Mouse (Mus musculus): ENCODE measurements around the gene P3h1. TPM values are rescaled to one million over a fixed set of nuclear protein-coding genes. Genes with fewer than 3 reads are reported as not detected.

Gene P3h1
- 29.1 and 29.6 TPM in 2 replicates for polyA plus RNA-seq (2016; fragmentation: Nextera tagmentation; extraction: Ambion mirVana)

DNA sequence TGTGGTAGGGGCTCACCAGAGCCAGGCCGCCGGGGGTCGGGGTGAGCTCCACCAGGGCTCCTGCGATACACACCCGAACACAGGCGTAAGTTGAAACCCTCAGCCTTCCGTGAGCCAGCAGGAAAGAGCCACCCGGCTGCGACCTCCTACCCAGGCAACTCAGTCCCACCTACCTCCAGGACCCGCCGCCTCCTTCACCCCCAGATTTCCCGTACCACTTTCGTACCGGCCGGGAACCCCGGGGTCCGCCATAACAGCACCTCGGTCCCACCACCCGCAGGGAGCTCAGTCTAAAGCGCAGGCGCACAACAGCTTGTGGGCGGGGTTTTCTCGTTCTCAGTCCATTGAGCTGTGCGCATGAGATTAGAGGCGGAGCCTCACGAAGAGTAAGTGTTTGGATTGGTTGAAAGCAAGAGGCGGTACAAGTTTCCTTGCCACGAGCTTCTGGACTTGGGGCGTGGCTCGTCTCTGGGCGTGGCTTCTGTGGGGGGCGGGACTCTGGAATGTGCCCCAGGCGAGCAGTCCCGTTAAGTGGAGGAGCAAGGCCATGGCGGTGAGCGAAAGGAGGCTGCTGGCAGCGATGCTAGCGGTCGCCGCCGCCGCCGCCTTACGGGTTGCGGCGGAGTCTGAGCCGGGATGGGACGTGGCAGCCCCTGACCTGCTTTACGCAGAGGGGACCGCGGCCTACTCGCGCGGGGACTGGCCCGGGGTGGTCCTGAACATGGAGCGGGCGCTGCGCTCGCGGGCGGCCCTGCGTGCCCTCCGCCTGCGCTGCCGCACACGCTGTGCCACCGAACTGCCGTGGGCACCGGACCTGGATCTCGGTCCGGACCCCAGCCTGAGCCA lies at the start of gene P3h1, which contains the start of gene AU022252:
Gene P3h1, plus strand, starts transcription at position 506 of the 846 bp plus-strand sequence.
Gene AU022252, minus strand, starts transcription at position 303 of the 846 bp plus-strand sequence.
- H3K4me1 ChIP-seq: peaks cover 18% of the 10 kb centered on the region
- peaks cover 33% of the 10 kb centered on the region for H3K36me3 ChIP-seq
- H3K27ac ChIP-seq: peak within 1 kb of the TSS; percentile 92
- DNase-seq (ENCODE audit: low spot score): peak; percentile 99
- WGBS: under 1% methylated on average over 71 of the region's 71 CpGs
- no peaks in the 10 kb centered on the region for H3K9me3 ChIP-seq
- H3K27me3 ChIP-seq (ENCODE audit: insufficient read depth, poor library complexity, severe bottlenecking): no peaks in the 10 kb centered on the region
- H3K4me3 ChIP-seq: peak within 1 kb of the TSS; percentile 84

DNA sequence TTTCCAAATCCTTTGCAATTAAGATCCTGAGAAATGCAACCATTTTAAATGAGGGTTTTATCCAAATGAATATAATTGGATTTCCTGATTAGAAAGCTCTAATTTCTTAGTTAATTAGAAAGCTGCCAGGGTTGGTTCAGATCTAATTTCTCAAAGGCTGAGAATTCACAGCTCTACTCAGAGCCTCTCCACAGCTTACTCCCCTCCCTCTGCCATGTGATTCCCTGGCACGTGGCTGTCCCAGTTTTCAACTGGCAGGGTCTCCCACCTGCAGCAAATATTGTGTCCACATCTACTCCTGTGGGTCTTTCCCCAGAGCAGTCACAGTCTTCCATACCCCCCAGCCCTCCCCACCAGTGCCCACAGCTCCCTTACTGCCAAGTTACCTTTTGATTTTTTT lies 49.2 kb upstream of the P3h1 start:
- peaks cover 6% of the 10 kb centered on the region for H3K4me1 ChIP-seq
- H3K4me3 ChIP-seq: no peak overlapping the region
- H3K27ac ChIP-seq: no peak overlapping the region
- H3K36me3 ChIP-seq: no peaks in the 10 kb centered on the region
- WGBS: 20% methylated on average over 1 of the region's 1 CpGs
- DNase-seq (ENCODE audit: low spot score): no peak
- peaks cover 6% of the 10 kb centered on the region; the same call in 1 of the 2 replicates for H3K27me3 ChIP-seq (ENCODE audit: insufficient read depth, poor library complexity, severe bottlenecking)
- no peaks in the 10 kb centered on the region for H3K9me3 ChIP-seq

DNA sequence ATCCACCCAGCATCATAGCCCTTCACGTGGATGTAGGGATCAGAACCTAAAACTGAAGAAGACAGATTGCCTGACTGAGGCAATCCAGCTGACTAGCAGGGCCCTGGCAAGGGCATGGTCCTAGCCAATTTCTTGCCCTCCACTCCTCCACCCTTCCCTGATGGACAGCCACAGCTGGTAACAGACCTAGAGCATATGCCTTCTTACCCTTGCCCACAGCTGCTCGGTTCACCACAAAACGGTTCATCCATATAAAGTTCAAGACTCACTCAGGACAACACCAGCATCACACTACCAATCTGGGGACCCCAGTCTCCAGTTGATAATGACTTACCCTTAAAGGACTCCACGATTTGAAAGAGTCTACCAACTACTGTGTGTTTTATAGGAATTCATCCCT lies 46.9 kb upstream of the P3h1 start:
- 0 out of 2 replicates have a peak, but pooled peaks cover 6% of the 10 kb centered on the region for H3K4me1 ChIP-seq
- WGBS: 76% methylated on average over 4 of the region's 4 CpGs
- peaks cover 6% of the 10 kb centered on the region; the same call in 1 of the 2 replicates for H3K27me3 ChIP-seq (ENCODE audit: insufficient read depth, poor library complexity, severe bottlenecking)

DNA sequence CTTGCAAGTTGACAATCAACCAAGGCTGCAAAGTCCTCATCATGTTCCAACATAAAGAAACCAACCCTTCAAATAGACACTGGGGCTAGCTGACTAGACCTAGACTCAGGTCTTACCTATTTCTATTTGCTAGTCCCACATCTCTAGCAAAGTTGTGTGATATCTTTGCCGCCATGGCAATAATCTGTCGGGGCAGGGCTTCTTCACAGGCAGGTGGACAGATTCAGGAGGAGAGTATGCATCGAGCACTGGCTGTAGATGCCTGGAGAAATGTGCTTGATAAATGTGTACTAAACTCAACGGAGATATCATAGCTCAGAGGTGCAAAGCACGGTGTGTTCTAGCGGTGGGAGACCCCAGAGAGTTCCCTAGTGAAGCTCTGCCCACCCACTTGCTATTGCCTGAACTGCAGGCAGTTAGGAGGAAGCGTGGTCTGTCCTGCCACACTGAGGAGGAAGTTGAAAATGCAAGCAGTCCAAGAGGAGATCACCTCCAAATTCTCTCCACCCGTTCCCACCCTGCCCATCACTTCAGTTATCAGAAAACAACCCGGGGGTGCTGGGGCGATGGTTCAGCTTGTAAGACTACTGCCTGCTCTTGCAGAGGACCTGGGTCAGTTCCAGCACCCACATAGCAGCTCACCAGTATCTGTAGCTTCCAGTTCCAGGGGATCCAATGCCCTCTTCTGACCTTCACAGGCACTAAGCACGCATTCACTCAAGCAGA lies 44.5 kb upstream of the P3h1 start:
- Histone ChIP-seq H3K4me3 (peak overlapping the region; percentile 33), H3K27ac (peak overlapping the region; percentile 70), H3K27me3 (ENCODE audit: insufficient read depth, poor library complexity, severe bottlenecking) (peaks cover 6% of the 10 kb centered on the region; the same call in 1 of the 2 replicates), H3K9me3 (no peaks in the 10 kb centered on the region), H3K4me1 (0 out of 2 replicates have a peak, but pooled peaks cover 6% of the 10 kb centered on the region), H3K36me3 (no peaks in the 10 kb centered on the region)
- DNase-seq (ENCODE audit: low spot score): peak; percentile 82
- 42% methylated on average over 11 of the region's 11 CpGs for WGBS

More for the DNA sequence above, 46.9 kb upstream of the P3h1 start:
- H3K9me3 ChIP-seq: no peaks in the 10 kb centered on the region
- H3K36me3 ChIP-seq: no peaks in the 10 kb centered on the region
- DNase-seq (ENCODE audit: low spot score): no peak
- no peak overlapping the region for H3K27ac ChIP-seq
- H3K4me3 ChIP-seq: no peak overlapping the region

DNA sequence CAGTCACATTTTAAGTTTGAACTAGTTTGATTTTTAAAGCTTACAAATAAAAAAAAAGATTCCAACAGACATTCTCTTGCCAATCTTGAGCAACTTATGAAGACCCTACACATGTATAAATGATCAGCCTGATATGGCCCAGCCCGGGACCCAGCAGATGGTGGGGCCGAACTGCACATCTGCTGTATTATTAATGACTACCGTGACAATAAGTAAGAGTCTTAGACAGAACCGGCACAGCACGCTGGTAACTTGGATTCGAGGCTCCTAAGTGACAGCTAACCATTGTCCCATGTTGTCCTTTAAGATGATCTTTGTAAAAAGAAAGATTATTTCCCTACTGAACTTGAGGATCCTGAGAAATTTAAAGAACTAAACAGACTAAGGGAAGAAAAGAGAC lies 43.3 kb upstream of the P3h1 start:
- 80% methylated on average over 6 of the region's 6 CpGs for whole genome bisulfite sequencing
- DNase-seq (ENCODE audit: low spot score): peak; percentile 51
- H3K4me1 ChIP-seq: 0 out of 2 replicates have a peak, but pooled peaks cover 6% of the 10 kb centered on the region
- no peaks in the 10 kb centered on the region for H3K9me3 ChIP-seq
- H3K27ac ChIP-seq: peak overlapping the region; percentile 64; the same call in 1 of the 2 replicates
- H3K36me3 ChIP-seq: no peaks in the 10 kb centered on the region
- peak overlapping the region; percentile 37 for H3K4me3 ChIP-seq
- H3K27me3 ChIP-seq (ENCODE audit: insufficient read depth, poor library complexity, severe bottlenecking): peaks cover 6% of the 10 kb centered on the region; the same call in 1 of the 2 replicates

DNA sequence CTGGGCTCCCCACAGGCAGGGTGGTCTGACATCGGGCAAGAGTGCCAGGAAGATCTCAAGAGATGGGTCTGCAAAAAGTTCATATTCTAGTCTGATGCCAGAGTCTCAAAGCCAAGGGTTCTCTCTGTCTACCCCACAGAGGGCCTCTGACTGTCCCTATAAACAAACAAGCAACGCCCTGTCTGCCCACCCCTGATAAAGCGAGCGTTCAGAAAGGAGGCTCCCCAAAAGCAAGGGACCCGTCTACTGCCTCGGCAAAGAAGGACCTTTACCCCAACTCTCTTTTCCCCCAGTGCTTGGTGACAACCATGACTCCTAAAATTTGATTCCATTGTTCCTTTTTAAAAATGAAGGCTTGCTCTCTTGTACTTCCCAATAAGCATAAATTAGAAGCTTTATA lies 42.9 kb upstream of the P3h1 start, which contains the start of gene Ermap:
Gene Ermap, minus strand, starts transcription at position 148 of the 400 bp plus-strand sequence.
- WGBS: 62% methylated on average over 6 of the region's 6 CpGs
- DNase-seq (ENCODE audit: low spot score): peak; percentile 90
- Histone ChIP-seq H3K4me3 (peak within 1 kb of the TSS; percentile 37), H3K9me3 (no peaks in the 10 kb centered on the region), H3K36me3 (no peaks in the 10 kb centered on the region), H3K4me1 (0 out of 2 replicates have a peak, but pooled peaks cover 6% of the 10 kb centered on the region), H3K27me3 (ENCODE audit: insufficient read depth, poor library complexity, severe bottlenecking) (peaks cover 6% of the 10 kb centered on the region; the same call in 1 of the 2 replicates), H3K27ac (peak within 1 kb of the TSS; percentile 74; the same call in 1 of the 2 replicates)

DNA sequence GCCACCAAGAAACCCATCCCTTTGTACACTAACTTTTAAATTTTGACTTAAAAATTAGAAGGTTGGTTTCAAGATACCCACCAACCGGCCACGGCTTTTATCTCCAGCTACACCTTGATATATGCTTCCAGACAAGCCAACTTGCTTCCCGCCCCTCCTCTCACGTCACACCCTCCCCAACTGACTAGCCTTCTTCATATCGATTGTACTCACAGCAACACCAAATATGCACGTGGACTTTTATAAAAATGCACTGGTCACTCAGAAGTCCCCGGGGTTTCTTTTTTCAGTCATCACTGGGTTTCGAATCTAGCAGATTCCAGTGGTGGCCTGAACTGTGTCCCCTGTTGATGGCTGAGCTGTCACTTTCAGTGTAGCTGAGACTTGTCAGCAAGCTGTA lies 42.1 kb upstream of the P3h1 start:
- H3K9me3 ChIP-seq: no peaks in the 10 kb centered on the region
- peak; percentile 89 for DNase-seq (ENCODE audit: low spot score)
- no peak overlapping the region for H3K4me3 ChIP-seq
- H3K27me3 ChIP-seq (ENCODE audit: insufficient read depth, poor library complexity, severe bottlenecking): peaks cover 6% of the 10 kb centered on the region; the same call in 1 of the 2 replicates
- H3K27ac ChIP-seq: peak overlapping the region; percentile 74; the same call in 1 of the 2 replicates
- WGBS: 69% methylated on average over 8 of the region's 8 CpGs
- peaks cover 9% of the 10 kb centered on the region; the same call in 1 of the 2 replicates for H3K4me1 ChIP-seq
- H3K36me3 ChIP-seq: no peaks in the 10 kb centered on the region

DNA sequence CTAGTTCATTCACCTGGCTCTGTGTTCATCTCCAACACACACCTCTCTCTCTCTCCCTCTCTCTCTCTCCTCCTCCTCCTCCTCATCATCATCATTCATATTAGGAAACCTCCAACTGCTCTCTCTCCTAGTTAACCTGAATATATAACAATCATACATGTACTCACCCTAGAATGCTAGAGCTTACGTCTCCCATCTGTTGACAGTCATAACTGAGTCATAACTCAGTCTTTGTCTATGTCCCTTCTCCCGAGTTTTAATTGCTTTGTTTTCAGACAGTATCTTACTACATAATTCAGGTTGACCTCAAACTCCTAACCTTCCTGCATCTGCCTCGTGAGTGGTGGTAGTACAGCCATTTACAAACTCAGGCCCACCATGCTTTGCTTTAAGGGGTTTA lies 41.4 kb upstream of the P3h1 start:
- DNase-seq (ENCODE audit: low spot score): no peak
- Histone ChIP-seq H3K9me3 (no peaks in the 10 kb centered on the region), H3K36me3 (no peaks in the 10 kb centered on the region), H3K27me3 (ENCODE audit: insufficient read depth, poor library complexity, severe bottlenecking) (peaks cover 6% of the 10 kb centered on the region; the same call in 1 of the 2 replicates), H3K27ac (peak overlapping the region; percentile 42; the same call in 1 of the 2 replicates), H3K4me1 (peaks cover 16% of the 10 kb centered on the region), H3K4me3 (no peak overlapping the region)
- 78% methylated on average over 3 of the region's 3 CpGs for WGBS

DNA sequence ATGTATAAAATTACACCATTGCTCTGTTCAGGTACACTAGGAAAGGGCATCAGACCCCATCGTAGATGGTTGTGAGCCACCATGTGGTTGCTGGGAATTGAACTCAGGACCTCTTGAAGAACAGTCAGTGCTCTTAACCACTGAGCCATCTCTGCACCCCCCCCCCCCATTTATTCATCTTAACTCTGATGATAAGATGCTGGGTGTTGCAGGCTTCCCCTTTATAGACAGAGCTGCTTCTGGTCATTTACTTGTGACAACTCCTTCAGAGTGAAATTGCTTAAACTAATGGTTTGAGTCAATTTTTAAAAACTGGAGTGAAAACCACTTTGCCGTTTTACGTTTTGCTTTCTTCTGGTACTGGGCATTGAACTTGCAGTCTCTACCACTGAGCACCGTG lies 40.0 kb upstream of the P3h1 start:
- H3K4me1 ChIP-seq: peaks cover 27% of the 10 kb centered on the region
- no peak overlapping the region for H3K4me3 ChIP-seq
- WGBS: 89% methylated on average over 4 of the region's 4 CpGs
- 0 out of 2 replicates have a peak, but pooled peaks cover 3% of the 10 kb centered on the region for H3K36me3 ChIP-seq
- peaks cover 4% of the 10 kb centered on the region; the same call in 1 of the 2 replicates for H3K27me3 ChIP-seq (ENCODE audit: insufficient read depth, poor library complexity, severe bottlenecking)
- no peak for DNase-seq (ENCODE audit: low spot score)
- no peak overlapping the region for H3K27ac ChIP-seq
- no peaks in the 10 kb centered on the region for H3K9me3 ChIP-seq

DNA sequence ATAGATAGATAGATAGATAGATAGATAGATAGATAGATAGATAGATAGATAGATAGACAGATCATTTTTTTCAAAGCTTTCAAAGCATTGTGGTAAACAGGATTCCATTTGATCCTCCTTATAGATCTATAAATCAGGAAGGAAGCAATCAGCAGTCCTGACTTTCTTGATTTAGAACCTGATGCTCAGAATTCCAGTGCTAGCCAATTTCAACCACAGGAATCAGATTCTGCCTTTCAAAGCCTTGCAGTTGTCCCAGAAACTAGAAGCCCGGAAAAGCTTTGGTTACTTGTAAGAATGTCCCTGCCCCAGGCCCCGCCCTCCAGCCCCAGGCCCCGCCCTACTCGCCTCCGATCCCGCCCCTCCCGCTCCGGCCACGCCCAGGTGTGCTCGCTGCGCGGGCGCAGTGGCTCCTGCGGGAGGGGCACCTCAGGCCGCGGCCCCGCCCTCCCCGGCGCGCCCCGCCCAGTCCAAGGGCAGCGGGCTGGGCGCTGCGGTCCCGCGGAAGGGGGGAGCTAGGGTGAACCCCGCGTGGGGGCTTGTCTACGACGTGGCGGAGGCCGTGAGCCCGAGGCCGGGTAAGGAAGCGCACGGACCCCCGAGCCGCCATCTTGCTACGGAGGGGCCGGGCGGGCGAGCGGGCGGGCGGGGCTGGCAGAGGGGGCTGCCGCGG lies 37.7 kb upstream of the P3h1 start, which contains the start of gene Svbp:
Gene Svbp, plus strand, starts transcription at position 398 of the 673 bp plus-strand sequence.
- Histone ChIP-seq H3K9me3 (no peaks in the 10 kb centered on the region), H3K36me3 (peaks cover 8% of the 10 kb centered on the region; the same call in 1 of the 2 replicates), H3K27me3 (ENCODE audit: insufficient read depth, poor library complexity, severe bottlenecking) (no peaks in the 10 kb centered on the region), H3K4me1 (peaks cover 30% of the 10 kb centered on the region), H3K27ac (peak within 1 kb of the TSS; percentile 95), H3K4me3 (peak within 1 kb of the TSS; percentile 72)
- peak; percentile 96 for DNase-seq (ENCODE audit: low spot score)
- under 1% methylated on average over 42 of the region's 47 CpGs for WGBS

DNA sequence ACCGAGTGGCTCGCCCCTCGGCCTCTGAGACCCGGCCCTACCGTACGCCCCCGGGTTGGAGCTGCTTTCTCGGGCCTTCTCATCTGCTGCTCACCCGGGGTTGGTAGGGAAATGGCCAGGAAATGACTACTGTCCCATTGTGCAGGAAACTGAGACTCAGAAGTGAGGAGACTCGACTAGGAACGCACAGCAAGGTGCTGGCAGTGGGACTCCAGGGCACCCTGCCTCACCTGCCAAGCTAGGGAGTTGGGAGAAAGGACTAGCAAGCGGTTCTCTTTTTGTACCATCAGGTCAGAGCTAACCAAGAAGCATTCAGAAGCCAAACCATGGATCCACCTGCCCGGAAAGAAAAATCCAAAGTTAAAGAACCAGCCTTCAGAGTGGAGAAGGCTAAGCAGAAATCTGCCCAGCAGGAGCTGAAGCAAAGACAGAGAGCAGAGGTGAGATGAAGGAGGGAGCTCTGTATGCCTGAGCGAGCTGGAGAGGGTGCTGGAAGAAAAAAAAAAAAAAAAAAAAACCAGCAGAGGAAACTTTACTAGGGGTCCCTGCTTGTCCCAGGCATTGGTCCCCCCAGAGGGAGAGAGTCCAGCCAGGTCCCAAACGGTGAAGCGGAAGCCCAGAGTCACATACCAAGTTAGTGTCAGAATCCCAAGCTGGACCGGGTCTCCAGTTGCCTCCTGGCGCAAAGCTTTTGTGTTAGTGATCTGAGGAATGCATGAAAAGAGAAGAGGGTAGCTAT lies 37.0 kb upstream of the P3h1 start:
- 16% methylated on average over 15 of the region's 18 CpGs for WGBS
- H3K4me3 ChIP-seq: peak overlapping the region; percentile 72
- no peaks in the 10 kb centered on the region for H3K9me3 ChIP-seq
- no peak for DNase-seq (ENCODE audit: low spot score)
- H3K27me3 ChIP-seq (ENCODE audit: insufficient read depth, poor library complexity, severe bottlenecking): no peaks in the 10 kb centered on the region
- H3K4me1 ChIP-seq: peaks cover 30% of the 10 kb centered on the region
- peak overlapping the region; percentile 95 for H3K27ac ChIP-seq
- H3K36me3 ChIP-seq: peaks cover 11% of the 10 kb centered on the region
